Mouse (Mus musculus) kidney, embryonic 14.5 days (tissue): ENCODE data around the gene Emx1. TPM values are rescaled to one million over a fixed set of nuclear protein-coding genes. Genes with fewer than 3 reads are reported as not detected.

Experiments used
- ATAC-seq: fragments of 200-750 bp; cut with Nextera tagmentation; 2 replicates; pipeline ENCODE4 v1.8.0; 2017; ENCODE audit warnings: moderate number of reproducible peaks, mild to moderate bottlenecking, moderate TSS enrichment, moderate library complexity; ENCODE audit not compliant: low FRiP score, low TSS enrichment
- H3K27ac ChIP-seq: fragments of 300-500 bp; sonication (generic); 2 replicates; pipeline ENCODE4 v1.5.1; 2014; ENCODE audit warnings: low read depth, mild to moderate bottlenecking, low read length, moderate library complexity, mixed read lengths
- H3K27me3 ChIP-seq: fragments of 300-500 bp; sonication (generic); 2 replicates; pipeline ENCODE4 v1.6.1; 2014; ENCODE audit warnings: mild to moderate bottlenecking, low read length; ENCODE audit not compliant: control insufficient read depth, insufficient read depth
- H3K36me3 ChIP-seq: fragments of 300-500 bp; sonication (generic); 2 replicates; pipeline ENCODE4 v1.6.1; 2014; ENCODE audit warnings: low read length, mixed read lengths; ENCODE audit not compliant: control insufficient read depth, insufficient read depth
- H3K4me1 ChIP-seq: fragments of 300-500 bp; sonication (generic); 2 replicates; pipeline ENCODE4 v1.6.1; 2014; ENCODE audit warnings: low read length, mixed read lengths; ENCODE audit not compliant: control insufficient read depth, insufficient read depth
- H3K4me2 ChIP-seq: fragments of 300-500 bp; sonication (generic); replicated peaks from 2 replicates; pipeline ENCODE4 v1.6.1; 2014; ENCODE audit warnings: low read depth, mild to moderate bottlenecking, low read length
- H3K4me3 ChIP-seq: fragments of 300-500 bp; sonication (generic); 2 replicates; pipeline ENCODE4 v1.5.1; 2014; ENCODE audit warnings: mild to moderate bottlenecking, low read length
- H3K9ac ChIP-seq: fragments of 300-500 bp; sonication (generic); 2 replicates; pipeline ENCODE4 v1.6.1; 2014; ENCODE audit warnings: low read depth, mild to moderate bottlenecking, low read length, moderate library complexity
- H3K9me3 ChIP-seq: fragments of 300-500 bp; sonication (generic); 2 replicates; pipeline ENCODE4 v1.6.1; 2016; ENCODE audit warnings: low read length; ENCODE audit not compliant: control insufficient read depth
- WGBS: fragments of 180-500 bp; shearing (Covaris S2); extraction: QIAGEN DNeasy Blood & Tissue Kit; methylation state at CpG from one replicate; pipeline ENCODE4 v1.1.7; 2014; 5-methylcytosine and 5-hydroxymethylcytosine counted together
- polyA plus RNA-seq: library from polyadenylated mRNA; unstranded; fragments of >200 nt; fragmentation: Nextera tagmentation; extraction: Ambion mirVana; gene quantifications from 2 replicates; pipeline ENCODE4 v1.2.1, GENCODE M21; 2014

Emx1 gene
- polyA plus RNA-seq, 1 experiment from 2014 or later = 8.5 TPM

DNA sequence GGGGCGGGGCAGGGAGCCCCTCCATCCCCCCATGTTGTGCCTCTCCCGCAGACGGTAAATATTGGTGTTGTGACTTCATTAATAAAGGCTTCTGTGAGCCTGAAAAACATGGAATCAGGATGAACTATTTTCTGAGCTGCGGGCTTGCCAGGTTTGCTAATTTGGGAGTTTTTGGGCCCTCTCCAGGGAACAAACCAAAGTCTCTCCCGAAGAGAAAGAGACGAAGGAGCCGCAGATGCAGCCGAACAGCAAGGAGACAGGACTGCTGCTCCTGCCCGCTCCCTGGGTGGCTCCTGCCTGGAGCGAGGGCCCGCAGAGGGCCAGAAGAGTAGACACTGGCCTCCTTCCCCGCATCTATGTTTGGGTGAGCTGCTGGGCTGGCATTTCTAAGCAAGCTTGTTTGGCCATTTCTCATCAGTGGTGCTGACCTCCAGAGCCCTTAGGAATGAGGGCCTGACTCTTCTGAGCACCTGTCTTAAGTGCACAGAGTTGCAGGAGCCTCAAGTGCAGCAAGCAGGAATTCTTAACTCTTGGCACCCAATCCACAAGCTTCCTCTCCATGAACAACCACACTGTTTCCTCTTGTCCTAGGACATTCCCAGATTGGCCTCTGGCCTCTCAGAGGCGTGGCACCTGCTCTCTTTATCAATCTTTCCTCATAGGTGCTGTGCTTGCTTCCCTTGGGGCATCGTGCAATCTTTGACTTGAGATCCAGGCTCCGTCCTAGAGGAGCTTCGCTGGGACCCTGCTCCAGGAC is 19.1 kb downstream of the Emx1 start:
- H3K27me3 ChIP-seq = peaks cover 8% of the 10 kb centered on the region; the same call in 1 of the 2 replicates
- ATAC-seq = no peak
- H3K4me2 ChIP-seq = no peak overlapping the region

DNA sequence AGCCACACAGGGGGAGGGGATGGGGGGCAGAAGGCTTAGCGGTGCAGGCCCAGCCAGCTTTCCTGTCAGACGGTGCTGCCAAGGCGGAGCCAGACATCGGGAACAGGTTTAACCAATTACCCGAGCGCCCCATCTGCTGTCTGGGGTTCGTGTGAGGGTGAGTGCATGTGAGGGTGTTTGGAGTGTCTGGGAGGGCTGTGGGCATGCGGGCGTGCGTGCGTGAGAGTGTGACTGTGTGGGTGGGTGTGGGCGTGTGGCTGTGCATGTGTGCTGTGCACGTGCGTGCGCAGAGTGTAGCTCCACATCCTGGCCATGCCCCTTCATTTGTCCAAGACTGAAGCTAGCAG is 19.7 kb downstream of the Emx1 start:
- ATAC-seq = no peak
- no peaks in the 10 kb centered on the region for H3K4me1 ChIP-seq
- WGBS = 42% methylated on average over 15 of the region's 15 CpGs
- H3K27me3 ChIP-seq = peaks cover 8% of the 10 kb centered on the region; the same call in 1 of the 2 replicates
- H3K4me2 ChIP-seq = no peak overlapping the region
- H3K4me3 ChIP-seq = no peak overlapping the region
- no peak overlapping the region for H3K27ac ChIP-seq
- no peak overlapping the region for H3K9ac ChIP-seq
- no peaks in the 10 kb centered on the region for H3K36me3 ChIP-seq
- no peaks in the 10 kb centered on the region for H3K9me3 ChIP-seq

More for the DNA sequence above, 19.1 kb downstream of the Emx1 start:
- Histone ChIP-seq H3K9me3 (no peaks in the 10 kb centered on the region), H3K4me3 (no peak overlapping the region), H3K4me1 (no peaks in the 10 kb centered on the region), H3K9ac (no peak overlapping the region), H3K36me3 (no peaks in the 10 kb centered on the region), H3K27ac (no peak overlapping the region)
- 36% methylated on average over 16 of the region's 16 CpGs for WGBS

- H3K27me3 ChIP-seq = peaks cover 8% of the 10 kb centered on the region; the same call in 1 of the 2 replicates
- H3K4me1 ChIP-seq = no peaks in the 10 kb centered on the region
- ATAC-seq = no peak
- H3K4me3 ChIP-seq = no peak overlapping the region
- no peaks in the 10 kb centered on the region for H3K36me3 ChIP-seq
- WGBS = 68% methylated on average over 5 of the region's 5 CpGs
- no peaks in the 10 kb centered on the region for H3K9me3 ChIP-seq
- H3K9ac ChIP-seq = no peak overlapping the region
- H3K4me2 ChIP-seq = no peak overlapping the region
- no peak overlapping the region for H3K27ac ChIP-seq
These were observed 20.1 kb downstream of the Emx1 start for GRCm38 (mm10) chr6:85207345-85207744.

- Histone ChIP-seq H3K4me1 (no peaks in the 10 kb centered on the region), H3K27ac (no peak overlapping the region), H3K4me3 (no peak overlapping the region), H3K36me3 (no peaks in the 10 kb centered on the region), H3K4me2 (no peak overlapping the region), H3K9me3 (no peaks in the 10 kb centered on the region), H3K9ac (no peak overlapping the region), H3K27me3 (peaks cover 8% of the 10 kb centered on the region; the same call in 1 of the 2 replicates)
- ATAC-seq = no peak
- 76% methylated on average over 9 of the region's 9 CpGs for WGBS
These were observed 22.2 kb downstream of the Emx1 start for GRCm38 (mm10) chr6:85209226-85209967.

- peaks cover 4% of the 10 kb centered on the region; the same call in 1 of the 2 replicates for H3K27me3 ChIP-seq
- H3K4me2 ChIP-seq = no peak overlapping the region
- H3K27ac ChIP-seq = no peak overlapping the region
- peak; percentile 34; the same call in 1 of the 2 replicates for ATAC-seq
- no peaks in the 10 kb centered on the region for H3K4me1 ChIP-seq
- no peaks in the 10 kb centered on the region for H3K36me3 ChIP-seq
- H3K9ac ChIP-seq = no peak overlapping the region
- H3K9me3 ChIP-seq = no peaks in the 10 kb centered on the region
- no peak overlapping the region for H3K4me3 ChIP-seq
- WGBS = 28% methylated on average over 1 of the region's 1 CpGs
These were observed 23.4 kb downstream of the Emx1 start for GRCm38 (mm10) chr6:85210686-85211085.

GRCm38 (mm10) chr6:85218251-85218650 is 31.0 kb downstream of the Emx1 start:
- peaks cover 4% of the 10 kb centered on the region; the same call in 1 of the 2 replicates for H3K4me1 ChIP-seq
- no peaks in the 10 kb centered on the region for H3K36me3 ChIP-seq
- no peaks in the 10 kb centered on the region for H3K27me3 ChIP-seq
- H3K27ac ChIP-seq = no peak overlapping the region
- H3K9ac ChIP-seq = no peak overlapping the region
- H3K4me2 ChIP-seq = no peak overlapping the region
- H3K9me3 ChIP-seq = no peaks in the 10 kb centered on the region
- WGBS = 77% methylated on average over 4 of the region's 4 CpGs
- no peak for ATAC-seq
- H3K4me3 ChIP-seq = no peak overlapping the region

DNA sequence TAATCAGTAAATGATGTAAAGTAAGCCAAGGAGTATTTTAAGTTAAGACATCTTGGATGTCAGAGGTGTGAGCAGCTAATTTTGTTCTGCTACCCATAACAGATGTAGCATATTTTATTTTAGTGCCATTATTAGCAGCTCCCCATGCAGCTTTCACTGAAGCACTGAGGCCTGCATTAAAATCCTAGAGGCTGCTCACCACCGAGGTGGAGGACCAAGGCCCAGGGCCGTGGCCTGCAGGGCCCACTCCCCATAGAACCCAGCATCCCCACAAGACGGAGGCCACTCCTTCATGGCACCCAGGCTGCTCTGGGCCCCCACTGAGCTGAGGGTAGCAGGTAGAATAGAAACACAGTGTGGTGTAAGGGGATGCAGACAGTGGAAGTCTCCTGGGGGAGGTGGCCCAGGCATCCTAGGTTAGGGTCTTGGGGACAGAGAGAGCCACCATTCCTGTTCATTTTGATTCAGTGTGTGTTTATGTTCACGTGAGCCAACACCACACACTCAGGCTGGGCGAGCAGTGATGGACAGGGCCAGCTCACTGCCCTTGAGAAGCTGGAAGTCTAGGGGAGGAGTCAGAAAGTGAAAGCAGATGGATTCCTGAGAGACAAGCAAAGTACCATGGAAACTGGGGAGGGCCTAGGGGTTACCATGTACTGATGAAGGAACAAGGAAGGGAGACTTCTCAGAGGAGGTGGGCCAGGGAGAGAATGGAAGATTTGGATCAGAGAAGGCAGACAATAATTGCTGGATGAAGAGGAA is 31.6 kb downstream of the Emx1 start:
- Histone ChIP-seq H3K4me3 (no peak overlapping the region), H3K4me1 (peaks cover 4% of the 10 kb centered on the region; the same call in 1 of the 2 replicates), H3K36me3 (no peaks in the 10 kb centered on the region), H3K27ac (no peak overlapping the region), H3K9ac (no peak overlapping the region), H3K9me3 (no peaks in the 10 kb centered on the region), H3K4me2 (no peak overlapping the region), H3K27me3 (no peaks in the 10 kb centered on the region)
- 63% methylated on average over 5 of the region's 5 CpGs for whole genome bisulfite sequencing
- ATAC-seq = no peak

DNA sequence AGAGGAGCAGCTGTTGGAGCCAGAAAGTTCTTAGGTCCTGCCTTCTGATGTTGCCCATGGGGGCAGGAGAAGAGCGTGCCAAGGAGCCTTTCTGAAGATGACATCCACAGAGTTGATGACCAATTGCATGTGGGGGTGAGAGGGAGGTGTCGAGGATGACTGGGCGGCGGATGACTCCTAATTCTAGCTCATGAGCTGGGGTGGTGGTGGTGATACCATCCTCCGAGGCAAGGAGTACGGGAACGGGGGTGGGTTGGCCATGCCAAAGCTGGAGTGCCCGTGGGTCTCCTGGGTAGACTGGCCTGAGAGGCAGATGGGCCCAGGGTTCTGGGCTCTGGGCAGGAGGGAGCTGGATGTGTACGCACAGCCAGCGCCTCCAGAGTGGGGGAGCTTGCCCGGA is 32.5 kb downstream of the Emx1 start:
- 93% methylated on average over 11 of the region's 11 CpGs for WGBS
- peaks cover 4% of the 10 kb centered on the region; the same call in 1 of the 2 replicates for H3K4me1 ChIP-seq
- H3K27me3 ChIP-seq = no peaks in the 10 kb centered on the region
- H3K4me2 ChIP-seq = no peak overlapping the region
- ATAC-seq = no peak
- H3K36me3 ChIP-seq = no peaks in the 10 kb centered on the region
- no peak overlapping the region for H3K9ac ChIP-seq
- H3K4me3 ChIP-seq = no peak overlapping the region
- H3K27ac ChIP-seq = no peak overlapping the region
- no peaks in the 10 kb centered on the region for H3K9me3 ChIP-seq
